Mouse (Mus musculus): ENCODE measurements at regions not wholly inside any gene's neighbourhood (a gene's known extent, or its start where the extent isn't known, plus 50 kb on each side); places are given as distances from the start of the nearest gene placed in this dataset.

GRCm38 (mm10) chr1:121842381-121843075 is 274.7 kb upstream of the Ddx18 start:
- ChIA-PET CTCF (no interaction called here), POLR2A (no interaction called here)

DNA sequence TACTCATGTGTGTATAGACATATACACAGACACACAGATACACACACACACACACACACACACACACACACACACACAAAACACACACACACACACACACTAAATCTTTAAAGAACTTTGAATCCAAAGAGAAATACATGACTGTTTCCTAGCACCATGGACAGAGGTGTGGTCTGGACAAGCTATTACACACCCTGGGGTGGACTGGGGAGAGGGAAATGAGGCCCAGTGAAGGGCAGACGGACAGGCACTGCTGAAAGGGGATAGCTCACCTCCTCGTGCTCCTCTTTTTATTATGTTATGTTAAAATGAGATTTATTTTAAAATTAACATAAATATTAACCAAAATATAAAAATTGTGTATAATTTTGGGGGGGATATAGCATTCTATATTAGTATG is 265.8 kb upstream of the Ddx18 start:
- POLR2A ChIA-PET = no interaction called here
- CTCF ChIA-PET = interaction anchor here in 1 of 4 experiments (0.6 kb wide), 1 partner anchor 265 kb away, joined by 3 read pairs; the partner anchor contains the start of gene Ddx18

DNA sequence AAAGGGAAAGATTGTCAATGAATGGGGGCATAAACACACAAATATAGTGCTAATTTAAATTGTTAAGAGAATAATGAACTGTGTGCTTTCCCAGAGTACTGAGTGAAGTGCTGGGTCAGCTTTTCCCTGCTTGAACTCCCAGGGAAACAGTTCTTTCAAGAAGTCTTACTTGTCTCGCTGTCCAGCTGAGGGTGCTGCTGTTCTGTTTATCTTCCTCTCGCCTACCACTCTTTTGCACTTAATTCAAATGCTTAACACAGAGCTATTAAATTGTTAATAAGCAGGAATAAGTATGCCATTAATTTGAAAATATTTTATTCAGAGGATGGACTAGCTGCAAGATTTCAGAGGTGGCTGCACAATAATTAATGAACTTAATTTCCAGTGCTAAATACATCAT is 262.5 kb upstream of the Ddx18 start:
- ChIA-PET CTCF (no interaction called here), POLR2A (no interaction called here)

- ChIA-PET POLR2A (no interaction called here), CTCF (no interaction called here)
Observed at GRCm38 (mm10) chr1:121822950-121823349, 255.2 kb upstream of the Ddx18 start.

DNA sequence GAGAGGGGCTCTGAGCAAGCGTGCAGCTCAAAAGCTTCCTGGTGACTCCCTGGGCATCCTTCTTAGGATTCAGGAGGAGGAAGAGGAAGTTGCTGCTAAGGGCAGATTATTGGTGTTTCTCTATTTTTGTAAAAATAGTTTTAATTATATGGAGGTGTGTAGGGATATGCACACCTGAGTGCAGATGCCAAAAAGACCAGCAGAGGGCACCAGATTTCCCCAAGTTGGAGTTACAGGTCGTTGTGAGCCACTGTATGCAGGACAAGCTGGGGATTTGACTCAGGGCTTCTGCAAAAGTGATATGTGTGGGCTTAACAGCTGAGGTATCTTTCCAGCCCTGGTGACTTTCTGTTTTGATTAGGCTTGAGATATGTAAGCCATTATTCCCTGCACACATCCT is 235.5 kb upstream of the Ddx18 start:
- ChIA-PET CTCF (no interaction called here), POLR2A (no interaction called here)

DNA sequence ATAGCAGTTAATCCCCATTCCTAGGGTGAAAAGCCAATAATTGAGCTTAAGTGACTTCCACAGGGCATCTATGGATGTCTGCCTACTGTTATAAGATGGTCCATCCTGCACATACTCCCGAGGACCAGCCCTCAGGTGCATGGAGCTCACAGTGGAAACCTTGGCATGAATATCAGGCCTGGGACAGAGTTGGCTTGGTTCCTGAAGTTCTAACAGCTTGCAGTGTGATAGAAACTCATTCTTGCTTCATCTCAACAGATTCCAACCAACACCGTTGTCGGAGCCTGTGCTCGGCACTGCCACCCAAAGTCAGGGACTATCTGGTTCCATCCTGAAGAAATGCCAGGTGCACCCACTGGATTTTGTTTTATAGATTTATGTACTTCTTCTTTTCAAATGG is 234.7 kb upstream of the Ddx18 start:
- POLR2A ChIA-PET = no interaction called here
- CTCF ChIA-PET = no interaction called here

- CTCF ChIA-PET = interaction anchor here (0.5 to 0.7 kb wide), 8 partner anchors 26 to 1441 kb away, joined by 3 to 5 read pairs (median 3); no protein-coding TSS in a partner anchor
Observed at GRCm38 (mm10) chr1:121798502-121798901, 230.7 kb upstream of the Ddx18 start.

DNA sequence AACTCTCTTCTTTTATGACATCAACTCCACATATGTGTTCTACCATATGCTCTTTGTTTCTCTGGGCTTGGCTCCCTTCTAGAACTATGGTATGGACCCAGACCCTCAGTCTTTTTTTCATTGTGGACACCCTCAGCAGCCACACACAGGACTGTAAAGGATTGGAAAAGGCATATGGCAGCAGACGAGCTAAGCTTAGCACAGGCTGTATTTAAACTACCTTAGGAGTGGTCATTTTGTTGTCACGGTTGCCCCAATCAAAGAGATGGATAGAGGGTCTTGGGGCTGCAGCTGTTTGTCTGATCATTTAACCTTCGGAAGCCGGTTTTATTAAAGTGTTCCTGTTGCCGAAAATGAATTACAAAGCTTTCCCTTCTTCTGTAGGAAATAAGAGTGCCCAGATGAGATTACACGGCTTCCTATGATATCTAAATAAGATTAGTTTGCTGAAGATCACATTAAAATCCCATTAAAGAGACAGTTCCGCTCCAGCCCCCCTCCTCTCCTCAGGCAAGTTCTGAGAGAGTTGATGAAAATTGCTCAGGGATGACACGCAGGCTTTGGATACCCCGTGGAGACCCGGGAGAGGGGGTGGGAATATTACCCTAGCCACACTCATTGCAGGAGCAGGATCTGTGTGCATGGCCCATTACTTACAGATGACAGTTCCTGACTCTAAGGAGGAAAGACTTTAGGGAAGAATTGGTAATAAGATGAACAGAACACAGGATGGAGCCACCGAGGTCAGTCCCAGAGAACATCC is 227.4 kb upstream of the Ddx18 start:
- CTCF ChIA-PET = no interaction called here
- POLR2A ChIA-PET = no interaction called here

More at GRCm38 (mm10) chr1:121798502-121798901, 230.7 kb upstream of the Ddx18 start:
- POLR2A ChIA-PET = no interaction called here

DNA sequence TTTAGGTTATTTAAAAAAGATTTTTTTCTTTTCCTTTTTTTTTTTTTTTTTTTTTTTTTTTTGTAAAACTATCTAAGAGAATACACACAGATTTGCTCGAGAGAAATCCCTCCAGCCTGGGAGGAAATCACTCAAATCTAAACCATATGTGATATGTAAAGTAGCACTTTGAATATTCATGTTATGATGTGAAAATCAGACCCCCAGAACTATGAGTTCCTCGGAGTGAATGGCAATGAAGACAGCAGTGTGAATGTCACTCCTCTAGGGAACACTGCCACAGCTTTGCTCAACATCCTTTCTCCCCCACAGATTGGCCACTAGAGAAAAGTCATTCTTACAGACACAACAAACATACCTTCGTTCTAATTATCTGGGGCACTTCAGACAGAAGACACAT is 217.8 kb upstream of the Ddx18 start:
- ChIA-PET POLR2A (no interaction called here), CTCF (no interaction called here)

- ChIA-PET POLR2A (no interaction called here), CTCF (interaction anchor here in 1 of 4 experiments (0.6 kb wide), 1 partner anchor 223 kb away, joined by 3 read pairs; no protein-coding TSS in a partner anchor)
Observed at GRCm38 (mm10) chr1:121773988-121774387, 206.2 kb upstream of the Ddx18 start.

DNA sequence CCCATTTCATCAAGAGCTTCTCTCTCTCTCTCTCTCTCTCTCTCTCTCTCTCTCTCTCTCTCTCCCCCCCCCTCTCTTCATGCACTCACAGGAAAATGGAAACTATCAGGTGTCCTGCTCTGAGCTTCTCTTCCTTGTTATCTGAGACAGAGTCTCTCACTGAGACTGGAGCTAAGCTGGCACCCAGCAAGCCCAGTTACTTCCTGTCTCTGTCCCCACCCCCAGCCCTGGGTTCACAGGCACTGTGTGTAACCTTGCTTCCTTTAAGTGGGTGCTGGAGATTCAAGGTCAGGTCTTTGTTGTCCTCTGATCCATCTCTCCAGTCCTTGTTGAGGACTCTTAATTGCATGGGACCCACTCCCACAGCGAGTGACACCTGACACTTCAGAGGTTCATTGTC is 203.7 kb upstream of the Ddx18 start:
- POLR2A ChIA-PET = interaction anchor here in 1 of 4 experiments (0.6 kb wide), 1 partner anchor 928 kb away, joined by 8 read pairs; no protein-coding TSS in a partner anchor
- CTCF ChIA-PET = interaction anchor here in 1 of 4 experiments (0.6 kb wide), 1 partner anchor 27 kb away, joined by 5 read pairs; no protein-coding TSS in a partner anchor

DNA sequence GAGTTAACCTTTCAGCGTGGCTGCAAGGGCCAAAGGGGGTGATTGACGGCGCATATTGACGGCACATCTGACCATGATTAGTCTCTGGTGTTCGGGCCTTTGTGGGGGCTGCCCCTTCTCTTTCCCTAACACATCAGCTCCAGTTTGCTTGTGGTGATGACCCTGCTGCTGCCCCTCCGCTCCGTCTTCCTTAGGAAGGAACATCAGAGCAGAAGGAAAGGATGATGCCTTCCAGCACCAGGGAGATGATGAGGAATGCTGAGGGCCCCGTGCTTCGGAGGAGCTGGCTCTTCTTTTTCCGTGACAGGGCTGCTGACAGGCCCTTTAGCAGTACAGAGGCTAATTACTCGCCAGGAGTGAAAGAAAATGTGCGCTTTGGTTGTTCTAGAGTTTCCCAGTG is 203.1 kb upstream of the Ddx18 start:
- ChIA-PET POLR2A (no interaction called here), CTCF (interaction anchor here in 1 of 4 experiments (0.6 kb wide), 1 partner anchor 27 kb away, joined by 5 read pairs; no protein-coding TSS in a partner anchor)

DNA sequence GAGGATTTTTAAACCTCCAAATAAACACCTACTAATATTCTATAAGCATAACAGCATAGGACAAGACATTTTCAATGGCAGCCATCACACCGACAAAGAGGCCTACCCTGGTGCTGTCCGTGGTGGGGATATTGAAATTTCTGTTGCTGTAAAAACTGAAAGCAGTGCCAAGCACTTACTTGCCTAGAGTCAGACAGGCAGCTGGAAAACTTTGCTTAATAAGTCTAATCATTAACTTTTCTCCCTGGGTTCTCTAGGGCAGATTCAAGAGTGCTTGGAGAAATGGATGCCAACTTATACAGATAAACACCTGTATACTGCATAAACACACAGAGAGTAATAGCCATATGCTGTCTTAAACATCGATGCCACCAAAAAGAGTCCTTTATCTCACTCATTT is 192.3 kb upstream of the Ddx18 start:
- ChIA-PET POLR2A (no interaction called here), CTCF (no interaction called here)

GRCm38 (mm10) chr1:121745181-121745580 is 177.4 kb upstream of the Ddx18 start:
- POLR2A ChIA-PET = no interaction called here
- CTCF ChIA-PET = no interaction called here

GRCm38 (mm10) chr1:121735113-121735719 is 167.4 kb upstream of the Ddx18 start:
- ChIA-PET POLR2A (no interaction called here), CTCF (no interaction called here)

DNA sequence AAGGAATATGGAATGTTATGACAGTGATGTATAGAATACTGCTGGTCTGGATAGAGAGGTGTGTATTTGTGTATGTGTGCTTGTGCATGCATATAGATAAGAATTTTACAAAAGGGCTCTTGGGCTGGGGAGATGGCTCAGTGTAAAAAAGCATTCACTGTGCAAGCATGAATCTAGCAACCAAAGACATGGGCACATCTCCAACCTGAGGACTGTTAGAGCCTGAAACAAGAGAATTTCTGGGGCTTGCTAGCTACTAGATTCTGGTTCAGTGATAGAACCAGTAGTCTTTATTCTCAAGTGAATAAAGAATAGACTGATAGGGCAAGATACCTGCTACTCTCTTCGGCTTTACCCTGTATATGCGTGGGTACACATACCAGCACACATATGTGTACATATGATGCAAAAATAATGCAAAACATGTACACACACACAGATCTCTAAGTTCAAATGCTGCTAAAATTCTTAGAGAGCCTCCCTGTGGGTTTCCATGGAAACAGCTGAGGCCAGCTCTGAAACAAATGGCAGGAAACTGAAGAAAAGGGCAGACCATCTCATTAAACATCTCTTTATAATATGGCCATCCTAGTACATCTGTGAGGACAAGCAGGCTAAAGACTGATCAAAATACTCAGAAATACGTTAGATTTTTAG is 166.8 kb upstream of the Ddx18 start:
- POLR2A ChIA-PET = interaction anchor here in 1 of 4 experiments (0.6 kb wide), 1 partner anchor 179 kb away, joined by 3 read pairs; no protein-coding TSS in a partner anchor
- CTCF ChIA-PET = no interaction called here

DNA sequence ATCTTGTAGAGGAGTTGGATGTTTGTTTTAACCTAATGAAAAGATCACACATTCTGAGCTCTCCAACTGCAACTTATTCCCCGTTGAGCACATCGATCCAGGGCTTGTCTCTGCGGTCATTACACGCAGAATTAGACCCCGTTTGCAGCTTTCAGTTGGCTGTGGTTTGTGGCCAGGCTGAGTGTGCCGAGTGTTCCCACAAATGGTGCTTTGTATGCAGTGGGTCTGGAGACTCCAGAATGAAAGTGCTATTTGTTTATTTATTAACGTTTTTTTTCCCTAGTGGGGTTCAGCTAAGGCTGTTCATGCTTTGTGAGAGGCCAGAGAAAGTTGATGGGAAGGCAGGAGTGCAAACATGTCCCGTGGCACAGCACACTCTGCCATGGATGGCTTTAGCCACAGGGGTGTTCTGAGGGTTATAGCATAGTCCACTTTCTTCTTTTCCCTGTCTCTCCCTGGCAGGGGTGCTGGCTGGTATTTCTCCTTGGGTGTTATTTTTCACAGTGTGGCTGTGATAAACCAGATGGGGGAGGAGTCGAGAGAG is 141.6 kb upstream of the Ddx18 start:
- POLR2A ChIA-PET = interaction anchor here in 1 of 4 experiments (0.7 kb wide), 2 partner anchors 141 to 199 kb away, joined by 3 to 6 read pairs; no protein-coding TSS in a partner anchor
- CTCF ChIA-PET = interaction anchor here in 1 of 4 experiments (0.6 kb wide), 1 partner anchor 10 kb away, joined by 4 read pairs; no protein-coding TSS in a partner anchor

DNA sequence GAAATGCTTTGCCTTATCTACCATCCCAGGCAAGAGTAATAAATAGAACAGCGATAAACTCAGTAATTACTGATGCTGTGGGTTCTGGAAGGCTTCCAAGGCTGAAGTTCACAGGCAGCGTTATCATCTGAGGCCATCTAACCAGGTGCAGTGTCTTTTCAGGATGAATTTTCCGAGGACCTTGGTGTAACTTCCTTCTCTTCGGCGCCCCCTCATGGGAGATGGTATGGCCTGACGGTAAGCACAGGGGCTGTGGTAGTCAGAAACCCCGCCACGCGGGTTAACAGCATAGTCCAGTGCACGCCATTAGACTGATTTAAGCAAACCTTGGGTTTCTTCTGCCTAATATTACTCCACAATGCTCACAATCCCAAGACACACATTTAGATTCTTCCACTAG is 140.5 kb upstream of the Ddx18 start:
- POLR2A ChIA-PET = no interaction called here
- CTCF ChIA-PET = no interaction called here

DNA sequence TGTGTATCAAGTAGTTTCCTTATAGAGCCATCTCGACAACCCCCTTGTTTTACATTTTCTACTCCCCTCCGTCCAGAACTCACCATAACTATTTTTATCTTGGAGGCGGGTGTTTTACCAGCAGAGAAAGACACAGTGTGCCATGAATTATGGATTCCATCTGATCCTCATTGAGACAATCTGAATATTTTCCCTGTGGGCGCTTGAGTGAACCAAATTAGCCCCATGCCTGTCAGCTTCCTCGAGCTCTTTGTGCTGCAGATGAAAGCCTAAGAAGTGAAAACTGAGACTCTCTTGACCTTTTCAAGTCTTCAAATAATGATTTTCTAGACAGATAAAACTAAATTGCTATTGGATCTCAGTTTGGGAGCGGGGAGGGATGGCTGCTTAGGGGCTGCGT is 134.0 kb upstream of the Ddx18 start:
- CTCF ChIA-PET = no interaction called here

GRCm38 (mm10) chr1:121653901-121654300 is 86.1 kb upstream of the Ddx18 start:
- ChIA-PET CTCF (no interaction called here), POLR2A (no interaction called here)

More for the DNA sequence above, 134.0 kb upstream of the Ddx18 start:
- POLR2A ChIA-PET = no interaction called here
